Mouse (Mus musculus): Measurements from ENCODE around the gene Mob4. TPM values are rescaled to one million over a fixed set of nuclear protein-coding genes. Genes with fewer than 3 reads are reported as not detected.

The Mob4 gene
- polyA plus RNA-seq, 1 experiment from 2014 or later: 121 TPM

DNA sequence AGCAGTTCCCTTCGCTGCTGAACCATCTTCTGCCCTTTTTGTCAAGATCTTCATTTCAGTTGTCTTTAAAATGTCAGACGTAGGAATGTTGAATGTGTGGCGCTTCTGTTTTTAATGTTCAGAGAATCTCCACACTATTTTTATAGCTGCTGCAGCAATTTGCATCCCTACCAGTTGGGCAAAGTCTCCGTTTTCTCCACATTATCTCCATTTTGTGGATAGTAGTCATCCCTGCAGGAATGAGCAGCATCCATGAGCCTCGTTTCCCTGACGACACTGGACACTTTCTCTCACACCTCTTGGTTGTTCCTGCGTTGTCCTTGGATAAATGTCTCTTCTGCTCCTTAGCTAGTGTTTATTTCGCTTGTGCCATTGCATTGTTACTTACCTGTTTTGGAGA, 27.8 kb downstream of the Mob4 start:
- H3K9me3 ChIP-seq (ENCODE audit: control insufficient read depth, low read length): no peaks in the 10 kb centered on the region
- no peak overlapping the region for H3K9ac ChIP-seq (ENCODE audit: low read length)
- H3K36me3 ChIP-seq (ENCODE audit: control insufficient read depth, insufficient read depth, low read length): peaks cover 50% of the 10 kb centered on the region
- H3K27me3 ChIP-seq (ENCODE audit: control insufficient read depth, insufficient read depth, low read length): no peaks in the 10 kb centered on the region
- ATAC-seq (ENCODE audit: insufficient number of reproducible peaks, insufficient read depth, low FRiP score, low read depth): no peak
- H3K27ac ChIP-seq (replicated peaks in 1 of 2; ENCODE audit: control insufficient read depth in 1 of 2, insufficient read depth in 1 of 2, low read depth in 2 of 2, low read length in 2 of 2): no peak overlapping the region
- WGBS: 86% methylated on average over 8 of the region's 8 CpGs
- no peaks in the 10 kb centered on the region for H3K4me1 ChIP-seq (ENCODE audit: control insufficient read depth in 2 of 2, insufficient read depth in 2 of 2, low read length in 2 of 2)
- H3K4me2 ChIP-seq (ENCODE audit: low read length): no peak overlapping the region
- H3K4me3 ChIP-seq (ENCODE audit: control insufficient read depth in 1 of 2, insufficient read depth in 1 of 2, low read depth in 1 of 2, low read length in 2 of 2): no peak overlapping the region

DNA sequence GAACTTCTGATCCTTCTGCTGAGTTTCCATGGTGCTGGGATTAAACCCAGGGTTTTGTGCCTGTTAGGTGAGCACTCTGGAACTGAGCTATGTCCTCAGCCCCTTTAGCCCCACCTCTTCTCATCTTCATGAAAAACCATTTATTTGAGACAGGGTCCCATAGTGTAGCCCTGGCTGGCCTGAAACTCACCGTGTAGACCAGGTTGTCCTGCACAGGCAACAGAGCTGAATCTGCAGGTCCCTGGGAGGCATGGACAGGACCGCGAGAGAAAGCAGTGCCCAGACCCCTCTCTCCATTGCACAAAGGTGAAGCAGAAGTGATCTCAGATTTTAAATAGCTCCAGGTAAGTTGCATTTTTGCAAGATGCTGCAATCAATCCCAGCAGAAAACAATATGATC, 29.2 kb downstream of the Mob4 start:
- ATAC-seq (ENCODE audit: insufficient number of reproducible peaks, insufficient read depth, low FRiP score, low read depth): no peak
- Histone ChIP-seq H3K9me3 (ENCODE audit: control insufficient read depth, low read length) (no peaks in the 10 kb centered on the region), H3K27me3 (ENCODE audit: control insufficient read depth, insufficient read depth, low read length) (no peaks in the 10 kb centered on the region), H3K4me2 (ENCODE audit: low read length) (no peak overlapping the region), H3K27ac (replicated peaks in 1 of 2; ENCODE audit: control insufficient read depth in 1 of 2, insufficient read depth in 1 of 2, low read depth in 2 of 2, low read length in 2 of 2) (no peak overlapping the region), H3K9ac (ENCODE audit: low read length) (no peak overlapping the region), H3K4me3 (ENCODE audit: control insufficient read depth in 1 of 2, insufficient read depth in 1 of 2, low read depth in 1 of 2, low read length in 2 of 2) (no peak overlapping the region), H3K4me1 (ENCODE audit: control insufficient read depth in 2 of 2, insufficient read depth in 2 of 2, low read length in 2 of 2) (no peaks in the 10 kb centered on the region), H3K36me3 (ENCODE audit: control insufficient read depth, insufficient read depth, low read length) (peaks cover 39% of the 10 kb centered on the region)
- 87% methylated on average over 3 of the region's 3 CpGs for WGBS

DNA sequence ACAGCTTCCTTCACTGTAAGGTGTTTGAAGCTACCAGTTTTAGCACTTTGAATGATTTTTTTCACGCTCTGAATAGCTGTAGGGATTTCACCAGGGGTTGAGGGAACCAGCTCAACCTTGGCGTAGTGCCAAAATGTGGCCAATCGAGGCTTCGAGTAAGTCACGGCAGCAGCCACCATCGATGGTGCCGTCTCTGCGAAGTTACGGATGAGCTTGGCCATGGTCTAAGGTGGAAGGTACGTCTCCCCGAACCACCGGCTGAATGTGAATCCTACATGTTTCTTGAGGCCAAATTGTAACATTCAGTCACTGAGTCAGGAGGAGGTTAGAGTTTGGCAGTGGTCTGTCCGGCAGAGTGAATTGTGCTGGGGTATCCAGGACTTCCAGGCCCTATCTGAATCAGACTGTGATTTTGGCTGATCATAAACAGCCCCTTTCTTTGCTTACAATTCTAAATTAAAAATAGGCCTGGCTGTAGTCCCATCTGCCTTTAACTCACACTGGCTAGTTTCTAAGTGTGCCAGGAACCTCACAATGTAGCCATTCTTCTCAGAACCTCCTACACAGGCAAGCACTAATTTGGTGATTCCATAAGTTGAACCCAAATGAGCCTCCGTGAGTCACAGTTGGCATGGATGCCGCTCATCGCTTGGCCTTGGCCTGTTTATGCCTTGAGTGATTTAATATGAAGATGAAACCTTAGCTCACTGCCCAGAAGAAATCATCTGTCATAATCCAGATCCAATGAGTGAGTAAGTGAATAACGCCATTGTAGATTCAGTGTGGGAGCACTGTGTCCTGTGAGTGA, 30.0 kb downstream of the Mob4 start:
- Histone ChIP-seq H3K27ac (replicated peaks in 1 of 2; ENCODE audit: control insufficient read depth in 1 of 2, insufficient read depth in 1 of 2, low read depth in 2 of 2, low read length in 2 of 2) (peak overlapping the region in 1 of 2 experiments; percentile 5; a peak in 2 of 4 replicates), H3K27me3 (ENCODE audit: control insufficient read depth, insufficient read depth, low read length) (no peaks in the 10 kb centered on the region), H3K9ac (ENCODE audit: low read length) (no peak overlapping the region), H3K36me3 (ENCODE audit: control insufficient read depth, insufficient read depth, low read length) (peaks cover 31% of the 10 kb centered on the region), H3K4me3 (ENCODE audit: control insufficient read depth in 1 of 2, insufficient read depth in 1 of 2, low read depth in 1 of 2, low read length in 2 of 2) (no peak overlapping the region), H3K4me2 (ENCODE audit: low read length) (no peak overlapping the region), H3K4me1 (ENCODE audit: control insufficient read depth in 2 of 2, insufficient read depth in 2 of 2, low read length in 2 of 2) (no peaks in the 10 kb centered on the region), H3K9me3 (ENCODE audit: control insufficient read depth, low read length) (no peaks in the 10 kb centered on the region)
- no peak for ATAC-seq (ENCODE audit: insufficient number of reproducible peaks, insufficient read depth, low FRiP score, low read depth)
- WGBS: 89% methylated on average over 17 of the region's 17 CpGs

DNA sequence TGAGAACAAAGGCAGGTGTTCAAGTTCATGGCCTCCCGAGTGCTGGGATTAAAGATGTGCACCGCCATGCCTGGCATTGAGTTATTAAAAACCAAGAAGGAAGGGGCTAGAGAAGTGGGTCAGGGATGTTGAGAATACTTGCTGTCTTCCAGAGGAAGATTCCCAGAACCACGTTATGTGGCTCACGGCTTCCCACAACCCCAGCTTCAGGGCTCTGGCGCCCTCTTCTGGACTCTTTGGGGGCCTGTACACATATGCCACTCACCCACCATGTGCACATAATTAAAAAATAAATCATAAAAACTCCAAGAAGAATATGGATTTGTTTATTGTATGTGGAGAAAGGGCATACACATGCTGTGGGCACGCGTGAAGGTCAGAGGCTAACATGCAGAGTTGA, 30.9 kb downstream of the Mob4 start:
- H3K4me2 ChIP-seq (ENCODE audit: low read length): no peak overlapping the region
- no peak; the same call in 1 of the 2 replicates for ATAC-seq (ENCODE audit: insufficient number of reproducible peaks, insufficient read depth, low FRiP score, low read depth)
- no peak overlapping the region for H3K9ac ChIP-seq (ENCODE audit: low read length)
- WGBS: 75% methylated on average over 7 of the region's 7 CpGs
- H3K27ac ChIP-seq (replicated peaks in 1 of 2; ENCODE audit: control insufficient read depth in 1 of 2, insufficient read depth in 1 of 2, low read depth in 2 of 2, low read length in 2 of 2): 0 out of 4 replicates have a peak overlapping the region, but pooled peaks of 1 of the 2 experiments have one; percentile 5
- H3K27me3 ChIP-seq (ENCODE audit: control insufficient read depth, insufficient read depth, low read length): no peaks in the 10 kb centered on the region
- peaks cover 23% of the 10 kb centered on the region for H3K36me3 ChIP-seq (ENCODE audit: control insufficient read depth, insufficient read depth, low read length)
- no peaks in the 10 kb centered on the region for H3K4me1 ChIP-seq (ENCODE audit: control insufficient read depth in 2 of 2, insufficient read depth in 2 of 2, low read length in 2 of 2)
- H3K9me3 ChIP-seq (ENCODE audit: control insufficient read depth, low read length): no peaks in the 10 kb centered on the region
- no peak overlapping the region for H3K4me3 ChIP-seq (ENCODE audit: control insufficient read depth in 1 of 2, insufficient read depth in 1 of 2, low read depth in 1 of 2, low read length in 2 of 2)

DNA sequence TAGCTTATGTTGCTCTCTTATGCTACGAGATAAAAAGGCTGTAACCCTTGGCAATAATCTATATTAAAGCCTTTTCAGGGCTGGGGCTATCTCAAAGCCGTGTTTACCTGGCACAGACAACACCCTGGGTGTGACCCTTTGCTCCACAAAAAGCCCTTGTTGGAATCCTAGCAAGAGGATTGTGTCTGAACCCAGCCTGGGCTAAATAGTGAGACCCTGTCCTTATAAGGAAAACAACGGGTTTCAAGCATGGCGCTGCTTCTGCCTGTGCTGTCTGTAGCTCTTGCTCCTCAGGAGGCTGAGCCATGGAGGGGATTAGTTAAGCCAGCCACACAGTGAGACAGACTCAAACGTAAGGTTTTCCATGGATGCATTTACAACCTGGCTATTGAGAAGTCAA, 31.8 kb downstream of the Mob4 start:
- peaks cover 14% of the 10 kb centered on the region for H3K36me3 ChIP-seq (ENCODE audit: control insufficient read depth, insufficient read depth, low read length)
- WGBS: 69% methylated on average over 5 of the region's 5 CpGs

DNA sequence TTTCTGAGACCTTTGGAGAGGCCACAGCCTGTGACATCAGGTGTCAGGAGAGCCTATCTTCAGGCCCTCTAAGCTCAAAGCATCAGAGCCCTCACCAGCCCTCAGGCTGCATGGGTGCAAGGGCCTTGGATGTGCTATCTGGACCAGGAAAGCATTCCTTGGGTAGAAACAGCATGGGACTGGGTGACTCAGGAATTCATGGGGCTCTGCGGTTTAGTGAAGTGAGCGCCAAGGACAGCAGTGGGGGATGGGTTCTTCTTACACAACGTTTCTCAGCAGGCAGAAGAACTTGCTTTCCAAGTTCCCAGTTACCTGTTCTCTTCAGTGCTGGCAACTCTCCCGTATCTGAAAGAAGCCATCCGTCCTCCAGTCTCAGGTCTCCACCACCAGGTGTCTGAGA, 33.0 kb downstream of the Mob4 start:
- Histone ChIP-seq H3K4me1 (ENCODE audit: control insufficient read depth in 2 of 2, insufficient read depth in 2 of 2, low read length in 2 of 2) (no peaks in the 10 kb centered on the region), H3K4me2 (ENCODE audit: low read length) (no peak overlapping the region), H3K9ac (ENCODE audit: low read length) (no peak overlapping the region), H3K36me3 (ENCODE audit: control insufficient read depth, insufficient read depth, low read length) (peaks cover 9% of the 10 kb centered on the region; the same call in 1 of the 2 replicates), H3K27me3 (ENCODE audit: control insufficient read depth, insufficient read depth, low read length) (no peaks in the 10 kb centered on the region), H3K4me3 (ENCODE audit: control insufficient read depth in 1 of 2, insufficient read depth in 1 of 2, low read depth in 1 of 2, low read length in 2 of 2) (no peak overlapping the region), H3K9me3 (ENCODE audit: control insufficient read depth, low read length) (no peaks in the 10 kb centered on the region), H3K27ac (replicated peaks in 1 of 2; ENCODE audit: control insufficient read depth in 1 of 2, insufficient read depth in 1 of 2, low read depth in 2 of 2, low read length in 2 of 2) (no peak overlapping the region)
- ATAC-seq (ENCODE audit: insufficient number of reproducible peaks, insufficient read depth, low FRiP score, low read depth): no peak
- WGBS: 51% methylated on average over 5 of the region's 5 CpGs

More for the DNA sequence above, 31.8 kb downstream of the Mob4 start:
- Histone ChIP-seq H3K9me3 (ENCODE audit: control insufficient read depth, low read length) (no peaks in the 10 kb centered on the region), H3K27ac (replicated peaks in 1 of 2; ENCODE audit: control insufficient read depth in 1 of 2, insufficient read depth in 1 of 2, low read depth in 2 of 2, low read length in 2 of 2) (no peak overlapping the region), H3K4me1 (ENCODE audit: control insufficient read depth in 2 of 2, insufficient read depth in 2 of 2, low read length in 2 of 2) (no peaks in the 10 kb centered on the region), H3K4me2 (ENCODE audit: low read length) (no peak overlapping the region), H3K4me3 (ENCODE audit: control insufficient read depth in 1 of 2, insufficient read depth in 1 of 2, low read depth in 1 of 2, low read length in 2 of 2) (no peak overlapping the region), H3K9ac (ENCODE audit: low read length) (no peak overlapping the region), H3K27me3 (ENCODE audit: control insufficient read depth, insufficient read depth, low read length) (no peaks in the 10 kb centered on the region)
- no peak for ATAC-seq (ENCODE audit: insufficient number of reproducible peaks, insufficient read depth, low FRiP score, low read depth)

DNA sequence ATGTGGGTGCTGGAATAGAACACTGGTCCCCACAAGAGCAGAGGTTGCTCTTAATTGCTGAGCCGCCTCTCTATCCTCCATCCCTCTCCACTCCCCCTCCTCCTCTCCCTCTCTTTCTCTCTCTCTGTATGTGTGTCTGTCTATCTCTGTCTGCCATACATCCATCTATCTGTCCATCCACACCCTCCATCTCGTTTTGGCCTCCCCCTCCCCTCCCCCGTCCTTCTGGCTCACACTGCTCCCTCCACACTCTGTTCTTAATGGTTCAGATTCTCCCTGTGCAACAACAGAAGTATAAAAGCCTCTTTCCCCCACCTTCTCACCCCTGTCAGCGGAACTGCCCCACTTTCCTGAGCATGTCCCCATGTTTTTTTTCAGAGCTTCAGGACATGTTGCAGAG, 36.5 kb downstream of the Mob4 start:
- no peak for ATAC-seq (ENCODE audit: insufficient number of reproducible peaks, insufficient read depth, low FRiP score, low read depth)
- H3K27ac ChIP-seq (replicated peaks in 1 of 2; ENCODE audit: control insufficient read depth in 1 of 2, insufficient read depth in 1 of 2, low read depth in 2 of 2, low read length in 2 of 2): no peak overlapping the region
- no peaks in the 10 kb centered on the region for H3K4me1 ChIP-seq (ENCODE audit: control insufficient read depth in 2 of 2, insufficient read depth in 2 of 2, low read length in 2 of 2)
- no peak overlapping the region for H3K4me3 ChIP-seq (ENCODE audit: control insufficient read depth in 1 of 2, insufficient read depth in 1 of 2, low read depth in 1 of 2, low read length in 2 of 2)
- 65% methylated on average over 4 of the region's 4 CpGs for WGBS
- H3K9ac ChIP-seq (ENCODE audit: low read length): no peak overlapping the region
- H3K4me2 ChIP-seq (ENCODE audit: low read length): no peak overlapping the region
- H3K27me3 ChIP-seq (ENCODE audit: control insufficient read depth, insufficient read depth, low read length): no peaks in the 10 kb centered on the region
- H3K9me3 ChIP-seq (ENCODE audit: control insufficient read depth, low read length): peaks cover 4% of the 10 kb centered on the region
- peaks cover 10% of the 10 kb centered on the region; the same call in 1 of the 2 replicates for H3K36me3 ChIP-seq (ENCODE audit: control insufficient read depth, insufficient read depth, low read length)

DNA sequence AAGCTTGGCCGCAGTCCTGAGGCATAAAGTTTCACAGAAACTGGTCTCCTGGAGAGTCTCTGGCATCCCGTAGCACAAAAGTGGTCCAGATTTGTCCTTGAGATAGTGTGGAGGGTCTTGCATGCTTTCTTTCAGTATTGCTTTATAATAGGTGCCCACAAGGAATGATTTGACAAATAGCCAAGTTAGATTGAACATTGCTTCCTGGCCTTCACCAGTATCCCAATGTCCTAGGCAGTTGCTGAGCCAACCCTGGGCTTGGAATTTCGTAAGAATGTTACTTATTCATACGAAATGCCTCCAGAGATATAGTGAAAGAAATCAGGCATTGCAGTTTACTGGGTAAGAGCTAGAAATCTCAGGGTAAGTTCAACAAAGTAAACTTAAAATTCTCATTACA, 37.6 kb downstream of the Mob4 start:
- no peak for ATAC-seq (ENCODE audit: insufficient number of reproducible peaks, insufficient read depth, low FRiP score, low read depth)
- H3K27me3 ChIP-seq (ENCODE audit: control insufficient read depth, insufficient read depth, low read length): no peaks in the 10 kb centered on the region
- H3K9me3 ChIP-seq (ENCODE audit: control insufficient read depth, low read length): peaks cover 4% of the 10 kb centered on the region
- peaks cover 10% of the 10 kb centered on the region; the same call in 1 of the 2 replicates for H3K36me3 ChIP-seq (ENCODE audit: control insufficient read depth, insufficient read depth, low read length)
- no peak overlapping the region for H3K9ac ChIP-seq (ENCODE audit: low read length)
- 84% methylated on average over 4 of the region's 4 CpGs for WGBS
- no peak overlapping the region for H3K27ac ChIP-seq (replicated peaks in 1 of 2; ENCODE audit: control insufficient read depth in 1 of 2, insufficient read depth in 1 of 2, low read depth in 2 of 2, low read length in 2 of 2)
- no peaks in the 10 kb centered on the region for H3K4me1 ChIP-seq (ENCODE audit: control insufficient read depth in 2 of 2, insufficient read depth in 2 of 2, low read length in 2 of 2)
- no peak overlapping the region for H3K4me2 ChIP-seq (ENCODE audit: low read length)
- no peak overlapping the region for H3K4me3 ChIP-seq (ENCODE audit: control insufficient read depth in 1 of 2, insufficient read depth in 1 of 2, low read depth in 1 of 2, low read length in 2 of 2)

Measured in heart, embryonic 14.5 days (tissue).